Mouse (Mus musculus) hindbrain, embryonic 15.5 days (tissue): Measurements from ENCODE around the gene Tab3. TPM values are rescaled to one million over a fixed set of nuclear protein-coding genes. Genes with fewer than 3 reads are reported as not detected.

Experiments used
- ATAC-seq: fragments of 200-750 bp; cut with Nextera tagmentation; 2 replicates; pipeline ENCODE4 v1.8.0; 2017; ENCODE audit warnings: low read depth, moderate number of reproducible peaks, moderate TSS enrichment; ENCODE audit not compliant: low FRiP score
- H3K27ac ChIP-seq: fragments of 300-500 bp; sonication (generic); replicated peaks from 2 replicates; pipeline ENCODE4 v1.5.1; 2015; ENCODE audit warnings: mild to moderate bottlenecking, inconsistent platforms
- H3K27me3 ChIP-seq: fragments of 300-500 bp; sonication (generic); 2 replicates; pipeline ENCODE4 v1.6.1; 2015; ENCODE audit warnings: control low read depth, inconsistent platforms
- H3K36me3 ChIP-seq: fragments of 300-500 bp; sonication (generic); 2 replicates; pipeline ENCODE4 v1.6.1; 2015; ENCODE audit warnings: control low read depth, inconsistent platforms
- H3K4me1 ChIP-seq: fragments of 300-500 bp; sonication (generic); replicated peaks from 2 replicates; pipeline ENCODE4 v1.6.1; 2015; ENCODE audit warnings: control low read depth, inconsistent platforms
- H3K4me2 ChIP-seq: fragments of 300-500 bp; sonication (generic); 2 replicates; pipeline ENCODE4 v1.6.1; 2015; ENCODE audit warnings: moderate library complexity, mild to moderate bottlenecking, inconsistent platforms
- H3K4me3 ChIP-seq: fragments of 300-500 bp; sonication (generic); 2 replicates; pipeline ENCODE4 v1.5.1; 2015; ENCODE audit warnings: mild to moderate bottlenecking, inconsistent platforms
- H3K9ac ChIP-seq: fragments of 300-500 bp; sonication (generic); 2 replicates; pipeline ENCODE4 v1.6.1; 2015; ENCODE audit warnings: inconsistent platforms
- H3K9me3 ChIP-seq: fragments of 300-500 bp; sonication (generic); 2 replicates; pipeline ENCODE4 v1.6.1; 2016; ENCODE audit warnings: control low read depth, inconsistent platforms
- whole genome bisulfite sequencing: fragments of 180-500 bp; shearing (Covaris S2); methylation state at CpG from one replicate; pipeline ENCODE4 v1.1.7; 2015; 5-methylcytosine and 5-hydroxymethylcytosine counted together
- polyA plus RNA-seq: library from polyadenylated mRNA; unstranded; fragments of >200 nt; fragmentation: Nextera tagmentation; extraction: Ambion mirVana; gene quantifications from 2 replicates; pipeline ENCODE4 v1.2.1, GENCODE M21; 2015

Gene Tab3
- polyA plus RNA-seq, result 6.7 and 7.9 TPM in 2 replicates

- peak; percentile 98 for ATAC-seq
- Histone ChIP-seq H3K4me2 (peak within 1 kb of the TSS; percentile 59), H3K27me3 (no peaks in the 10 kb centered on the region), H3K4me1 (0 out of 2 replicates have a peak, but pooled peaks cover 4% of the 10 kb centered on the region), H3K9ac (peak within 1 kb of the TSS; percentile 72), H3K9me3 (no peaks in the 10 kb centered on the region), H3K4me3 (peak within 1 kb of the TSS; percentile 69), H3K36me3 (no peaks in the 10 kb centered on the region), H3K27ac (peak within 1 kb of the TSS; percentile 72)
- WGBS, result 17% methylated on average over 59 of the region's 64 CpGs
These were observed at the start of gene Tab3 for GRCm38 (mm10) chrX:85573532-85574181. TSS of gene Tab3 (plus strand) at chrX:85574022.

- Histone ChIP-seq H3K4me2 (no peak overlapping the region), H3K9me3 (no peaks in the 10 kb centered on the region), H3K9ac (no peak overlapping the region), H3K4me3 (no peak overlapping the region), H3K4me1 (no peaks in the 10 kb centered on the region), H3K27ac (no peak overlapping the region), H3K36me3 (no peaks in the 10 kb centered on the region), H3K27me3 (no peaks in the 10 kb centered on the region)
- no peak for ATAC-seq
- WGBS, result 52% methylated on average over 1 of the region's 1 CpGs
These were observed 48.3 kb upstream of the Tab3 start for GRCm38 (mm10) chrX:85525545-85525944.

GRCm38 (mm10) chrX:85526263-85527019 is 47.4 kb upstream of the Tab3 start:
- no peak for ATAC-seq
- 78% methylated on average over 5 of the region's 5 CpGs for WGBS
- no peak overlapping the region for H3K9ac ChIP-seq
- H3K4me2 ChIP-seq, result no peak overlapping the region
- H3K36me3 ChIP-seq, result no peaks in the 10 kb centered on the region
- H3K27ac ChIP-seq, result no peak overlapping the region
- H3K4me1 ChIP-seq, result no peaks in the 10 kb centered on the region
- H3K4me3 ChIP-seq, result no peak overlapping the region
- H3K9me3 ChIP-seq, result no peaks in the 10 kb centered on the region
- no peaks in the 10 kb centered on the region for H3K27me3 ChIP-seq

- Histone ChIP-seq H3K9ac (no peak overlapping the region), H3K4me3 (no peak overlapping the region), H3K27ac (no peak overlapping the region), H3K27me3 (no peaks in the 10 kb centered on the region), H3K9me3 (no peaks in the 10 kb centered on the region), H3K36me3 (no peaks in the 10 kb centered on the region), H3K4me1 (no peaks in the 10 kb centered on the region), H3K4me2 (no peak overlapping the region)
- no peak for ATAC-seq
- 85% methylated on average over 2 of the region's 2 CpGs for WGBS
These were observed 14.9 kb upstream of the Tab3 start for GRCm38 (mm10) chrX:85558931-85559330.

GRCm38 (mm10) chrX:85566256-85566655 is 7.6 kb upstream of the Tab3 start:
- no peak overlapping the region for H3K9ac ChIP-seq
- no peaks in the 10 kb centered on the region for H3K9me3 ChIP-seq
- no peak overlapping the region for H3K4me3 ChIP-seq
- H3K4me1 ChIP-seq, result no peaks in the 10 kb centered on the region
- no peak overlapping the region for H3K4me2 ChIP-seq
- no peaks in the 10 kb centered on the region for H3K36me3 ChIP-seq
- 79% methylated on average over 4 of the region's 4 CpGs for WGBS
- no peak overlapping the region for H3K27ac ChIP-seq
- H3K27me3 ChIP-seq, result no peaks in the 10 kb centered on the region
- ATAC-seq, result no peak

GRCm38 (mm10) chrX:85574182-85574541 is 340 bp downstream of the Tab3 start:
- Histone ChIP-seq H3K9me3 (no peaks in the 10 kb centered on the region), H3K4me3 (peak overlapping the region; percentile 69), H3K9ac (peak overlapping the region; percentile 72), H3K4me1 (0 out of 2 replicates have a peak, but pooled peaks cover 4% of the 10 kb centered on the region), H3K27me3 (no peaks in the 10 kb centered on the region), H3K27ac (peak overlapping the region; percentile 72), H3K36me3 (no peaks in the 10 kb centered on the region), H3K4me2 (peak overlapping the region; percentile 59)
- WGBS, result 20% methylated on average over 34 of the region's 34 CpGs
- peak; percentile 64 for ATAC-seq

GRCm38 (mm10) chrX:85576310-85576709 is 2.5 kb downstream of the Tab3 start:
- no peaks in the 10 kb centered on the region for H3K9me3 ChIP-seq
- H3K4me2 ChIP-seq, result no peak overlapping the region
- H3K4me3 ChIP-seq, result no peak overlapping the region
- H3K36me3 ChIP-seq, result no peaks in the 10 kb centered on the region
- 0 out of 2 replicates have a peak, but pooled peaks cover 4% of the 10 kb centered on the region for H3K4me1 ChIP-seq
- 77% methylated on average over 6 of the region's 6 CpGs for WGBS
- no peak for ATAC-seq
- no peak overlapping the region for H3K9ac ChIP-seq
- no peak overlapping the region for H3K27ac ChIP-seq
- H3K27me3 ChIP-seq, result no peaks in the 10 kb centered on the region

- 76% methylated on average over 2 of the region's 2 CpGs for WGBS
- Histone ChIP-seq H3K4me2 (no peak overlapping the region), H3K27me3 (no peaks in the 10 kb centered on the region), H3K9ac (no peak overlapping the region), H3K4me3 (no peak overlapping the region), H3K27ac (no peak overlapping the region), H3K36me3 (no peaks in the 10 kb centered on the region), H3K9me3 (no peaks in the 10 kb centered on the region), H3K4me1 (0 out of 2 replicates have a peak, but pooled peaks cover 4% of the 10 kb centered on the region)
- ATAC-seq, result no peak
These were observed 6.9 kb downstream of the Tab3 start for GRCm38 (mm10) chrX:85580768-85581167.

GRCm38 (mm10) chrX:85582517-85582916 is 8.7 kb downstream of the Tab3 start:
- Histone ChIP-seq H3K9me3 (no peaks in the 10 kb centered on the region), H3K9ac (no peak overlapping the region), H3K4me2 (no peak overlapping the region), H3K27me3 (no peaks in the 10 kb centered on the region), H3K27ac (no peak overlapping the region), H3K4me3 (no peak overlapping the region), H3K36me3 (no peaks in the 10 kb centered on the region), H3K4me1 (no peaks in the 10 kb centered on the region)
- WGBS, result 96% methylated on average over 1 of the region's 1 CpGs
- no peak for ATAC-seq

- Histone ChIP-seq H3K4me3 (no peak overlapping the region), H3K27me3 (no peaks in the 10 kb centered on the region), H3K27ac (no peak overlapping the region), H3K36me3 (no peaks in the 10 kb centered on the region), H3K9me3 (no peaks in the 10 kb centered on the region), H3K4me2 (no peak overlapping the region), H3K4me1 (no peaks in the 10 kb centered on the region), H3K9ac (no peak overlapping the region)
- ATAC-seq, result no peak
These were observed 11.8 kb downstream of the Tab3 start for GRCm38 (mm10) chrX:85585575-85585974.

- H3K4me2 ChIP-seq, result no peak overlapping the region
- 95% methylated on average over 2 of the region's 2 CpGs for WGBS
- H3K9me3 ChIP-seq, result no peaks in the 10 kb centered on the region
- no peak overlapping the region for H3K4me3 ChIP-seq
- no peaks in the 10 kb centered on the region for H3K4me1 ChIP-seq
- H3K27me3 ChIP-seq, result no peaks in the 10 kb centered on the region
- no peak for ATAC-seq
- no peaks in the 10 kb centered on the region for H3K36me3 ChIP-seq
- H3K9ac ChIP-seq, result no peak overlapping the region
- H3K27ac ChIP-seq, result no peak overlapping the region
These were observed 40.9 kb downstream of the Tab3 start for GRCm38 (mm10) chrX:85614701-85615100.

- Histone ChIP-seq H3K36me3 (no peaks in the 10 kb centered on the region), H3K9ac (no peak overlapping the region), H3K4me1 (no peaks in the 10 kb centered on the region), H3K27me3 (no peaks in the 10 kb centered on the region), H3K9me3 (no peaks in the 10 kb centered on the region), H3K4me2 (no peak overlapping the region), H3K27ac (no peak overlapping the region), H3K4me3 (no peak overlapping the region)
- WGBS, result 40% methylated on average over 8 of the region's 8 CpGs
- ATAC-seq, result no peak; the same call in 1 of the 2 replicates
These were observed 72.5 kb downstream of the Tab3 start for GRCm38 (mm10) chrX:85646204-85646777.
